Mouse (Mus musculus) cerebellum, adult 9-10 months (tissue): ENCODE measurements around the gene Rbms3.

Source experiments
- DNase-seq: peaks from one replicate; pipeline ENCODE4 v3.0.0; 2022

Rbms3 gene

DNA sequence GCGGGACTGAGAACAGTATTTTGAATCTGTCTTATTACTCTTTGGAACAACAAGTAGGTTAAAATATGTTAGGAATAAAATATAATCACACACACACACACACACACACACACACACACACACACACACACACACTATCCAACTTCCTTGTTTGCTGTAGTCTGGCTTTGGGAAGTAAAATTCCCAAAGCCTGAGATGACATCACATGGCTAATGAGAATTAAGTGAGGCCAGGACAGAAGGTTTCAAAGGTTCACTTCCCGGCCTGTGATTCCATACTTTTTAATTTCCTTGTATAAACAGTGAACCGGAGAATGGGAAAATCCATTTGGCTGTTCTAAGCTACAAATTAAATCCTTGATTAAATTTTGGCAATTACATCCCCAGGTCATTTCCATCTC lies 752.9 kb downstream of the Rbms3 start:
- DNase-seq: no peak

GRCm38 (mm10) chr9:116873976-116874320 lies 755.8 kb downstream of the Rbms3 start:
- DNase-seq: no peak

DNA sequence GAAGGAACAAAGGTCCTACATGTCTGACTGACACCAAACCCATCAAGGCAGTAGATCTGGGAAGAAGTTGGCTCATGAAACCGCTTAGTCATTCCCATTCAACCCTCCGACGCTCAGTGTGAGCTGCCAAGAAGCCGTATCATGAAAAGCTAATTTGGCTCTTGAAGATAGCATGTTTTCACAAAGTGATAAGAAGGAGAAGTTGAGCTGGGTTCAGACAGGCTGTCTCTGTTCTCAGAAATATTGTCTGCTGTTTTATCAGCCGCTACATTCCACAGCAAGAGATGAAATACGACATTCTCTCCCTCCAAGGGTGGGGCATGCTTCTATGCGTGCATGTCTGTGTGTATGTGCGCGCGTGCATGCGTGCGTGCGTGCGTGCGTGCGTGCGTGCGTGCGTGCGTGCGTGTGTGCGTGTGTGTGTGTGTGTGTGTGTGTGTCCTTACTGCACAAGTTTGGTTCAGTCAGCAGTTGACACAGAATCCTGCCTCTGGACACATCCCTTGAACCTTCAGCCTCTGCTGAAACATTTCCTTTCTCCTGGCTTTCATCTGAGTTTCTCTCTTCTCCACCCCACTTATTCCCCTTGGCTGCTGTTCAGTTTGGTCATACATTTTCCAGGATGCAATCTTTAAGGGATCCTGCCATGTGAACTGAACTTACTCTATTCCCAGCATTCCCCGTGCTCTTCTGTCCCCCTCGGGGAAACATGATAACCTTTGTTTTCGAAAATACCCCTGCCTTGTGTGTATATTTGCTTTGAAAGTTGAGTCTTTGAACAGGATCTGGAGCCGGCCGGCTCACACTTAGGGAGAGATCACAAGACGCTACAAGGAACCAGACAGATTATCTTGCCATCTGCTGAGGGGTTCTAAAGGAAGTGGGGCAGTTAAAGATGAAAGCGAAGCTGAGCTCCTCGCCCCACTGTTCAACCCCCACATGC lies 756.4 kb downstream of the Rbms3 start:
- DNase-seq: no peak

DNA sequence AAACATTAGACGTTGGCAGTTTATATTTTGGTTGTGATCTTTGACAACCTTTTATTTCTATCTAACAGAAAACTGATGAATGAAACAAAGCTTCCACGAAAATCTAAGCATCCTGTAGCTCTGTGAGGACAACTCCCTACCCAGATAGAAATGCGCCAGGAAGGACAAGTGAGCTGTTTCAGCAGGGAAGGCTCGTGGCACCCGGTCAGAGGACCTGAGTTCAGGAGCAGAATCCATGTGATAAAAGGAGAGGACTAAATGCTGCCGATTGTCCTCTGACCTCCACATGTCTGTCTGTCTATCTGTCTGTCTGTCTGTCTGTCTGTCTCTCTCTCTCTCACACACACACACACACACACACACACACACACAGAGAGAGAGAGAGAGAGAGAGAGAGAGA lies 757.4 kb downstream of the Rbms3 start:
- no peak for DNase-seq

DNA sequence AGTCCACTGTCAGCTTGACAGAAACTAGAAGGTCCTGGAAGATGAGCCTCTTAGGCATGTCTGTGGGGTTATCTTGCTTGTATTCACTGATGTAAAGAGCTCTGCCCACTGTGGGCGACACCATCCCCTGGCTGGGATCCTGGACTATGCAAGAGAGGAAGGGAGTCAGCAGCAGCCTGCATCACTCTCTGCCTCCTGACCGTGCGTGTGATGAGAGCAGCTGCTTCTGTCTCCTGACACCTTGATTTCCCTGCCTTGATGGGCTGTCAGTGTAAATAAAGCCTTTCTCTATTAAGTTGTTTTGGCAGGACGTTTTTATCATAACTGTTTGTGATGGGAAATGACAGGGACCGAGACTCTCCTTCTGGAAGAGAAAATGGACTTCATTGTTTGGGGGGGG lies 758.1 kb downstream of the Rbms3 start:
- DNase-seq: no peak

- no peak for DNase-seq
Measured at GRCm38 (mm10) chr9:116866060-116866459, 763.7 kb downstream of the Rbms3 start.

DNA sequence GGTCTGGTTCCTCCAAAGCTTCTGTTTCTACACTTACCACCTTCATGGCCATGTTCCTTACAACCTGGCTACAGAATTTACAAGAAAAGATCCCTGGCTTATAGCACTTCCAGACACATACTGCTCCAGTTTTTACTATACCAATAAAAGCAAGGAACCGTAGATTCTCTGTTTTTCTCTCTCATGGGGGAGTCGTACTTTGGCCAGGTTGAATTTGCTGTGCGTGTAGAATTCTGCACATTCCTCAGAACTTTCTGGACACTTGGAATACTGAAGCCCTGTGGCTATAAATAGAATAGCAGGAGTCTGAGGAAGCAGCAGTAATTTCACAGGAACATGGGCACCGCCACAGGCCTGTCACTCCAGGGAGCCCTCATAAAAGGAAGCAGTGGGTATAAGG lies 766.1 kb downstream of the Rbms3 start:
- DNase-seq: no peak

- DNase-seq: no peak
Measured at GRCm38 (mm10) chr9:116862341-116862740, 767.4 kb downstream of the Rbms3 start.

- DNase-seq: no peak
Measured at GRCm38 (mm10) chr9:116857861-116858595, 771.7 kb downstream of the Rbms3 start.

DNA sequence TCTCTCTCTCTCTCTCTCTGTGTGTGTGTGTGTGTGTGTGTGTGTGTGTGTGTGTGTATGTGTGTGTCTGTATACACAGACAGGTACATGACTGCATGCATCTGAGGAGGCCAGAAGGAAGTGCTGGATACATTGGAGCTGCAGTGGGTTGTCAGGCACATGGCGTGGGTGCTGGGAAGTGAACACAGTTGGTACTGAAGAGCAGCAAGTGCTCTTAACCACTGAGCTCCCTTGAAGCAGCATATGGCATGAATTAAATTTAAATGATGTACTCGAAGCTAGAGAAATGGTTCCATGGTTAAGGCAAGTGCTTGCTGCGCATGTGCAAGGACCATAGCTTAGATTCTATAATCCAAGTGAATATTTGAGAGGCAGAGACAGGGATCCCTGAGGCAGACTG lies 772.6 kb downstream of the Rbms3 start:
- DNase-seq: no peak

- no peak for DNase-seq
Measured at GRCm38 (mm10) chr9:116855744-116856143, 774.0 kb downstream of the Rbms3 start.

- DNase-seq: no peak
Measured at GRCm38 (mm10) chr9:116848905-116849304, 780.8 kb downstream of the Rbms3 start.

GRCm38 (mm10) chr9:116848166-116848565 lies 781.5 kb downstream of the Rbms3 start:
- no peak for DNase-seq

GRCm38 (mm10) chr9:116847241-116848135 lies 782.2 kb downstream of the Rbms3 start:
- no peak for DNase-seq

- no peak for DNase-seq
Measured at GRCm38 (mm10) chr9:116834949-116835348, 794.8 kb downstream of the Rbms3 start.

GRCm38 (mm10) chr9:116833677-116834076 lies 796.0 kb downstream of the Rbms3 start:
- no peak for DNase-seq

DNA sequence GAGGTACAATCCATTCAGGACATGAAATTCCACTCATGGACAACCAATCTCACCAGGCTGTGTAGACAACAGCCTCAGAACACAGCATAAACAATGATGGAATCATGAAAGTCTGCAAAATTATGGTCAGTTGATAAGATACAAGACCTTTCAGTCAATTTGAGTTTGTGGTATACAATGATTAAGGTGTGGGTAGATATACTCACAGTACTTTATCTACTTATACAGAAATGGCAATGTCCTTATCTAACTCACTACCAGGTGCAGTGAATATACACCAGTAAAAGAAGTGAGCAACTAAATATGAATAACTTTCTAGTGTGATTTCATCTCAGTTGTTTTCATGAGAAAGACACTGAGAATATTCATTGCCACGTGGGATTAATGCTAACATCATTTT lies 796.9 kb downstream of the Rbms3 start:
- DNase-seq: no peak

GRCm38 (mm10) chr9:116831386-116831785 lies 798.3 kb downstream of the Rbms3 start:
- DNase-seq: no peak

DNA sequence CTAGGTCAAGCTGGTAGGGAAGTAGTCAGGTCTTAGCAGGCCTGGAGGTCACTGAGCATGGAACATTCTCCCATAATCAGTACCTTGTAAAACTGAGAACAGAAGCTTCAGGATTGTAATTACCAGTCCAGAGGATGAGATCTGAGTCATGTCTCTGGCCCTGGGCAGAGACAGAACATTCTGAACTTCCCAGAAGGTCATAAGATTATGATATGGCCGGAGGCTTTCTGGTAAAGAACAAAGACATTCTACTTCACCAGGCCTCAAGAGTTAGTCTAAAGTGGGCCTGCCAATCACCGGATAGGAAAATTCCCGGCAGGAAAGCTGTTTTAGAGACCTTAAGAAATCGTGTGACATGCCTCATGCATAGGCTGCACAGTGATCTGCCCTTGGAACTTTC lies 799.8 kb downstream of the Rbms3 start:
- DNase-seq: no peak

GRCm38 (mm10) chr9:116821601-116822000 lies 808.1 kb downstream of the Rbms3 start:
- DNase-seq: no peak

DNA sequence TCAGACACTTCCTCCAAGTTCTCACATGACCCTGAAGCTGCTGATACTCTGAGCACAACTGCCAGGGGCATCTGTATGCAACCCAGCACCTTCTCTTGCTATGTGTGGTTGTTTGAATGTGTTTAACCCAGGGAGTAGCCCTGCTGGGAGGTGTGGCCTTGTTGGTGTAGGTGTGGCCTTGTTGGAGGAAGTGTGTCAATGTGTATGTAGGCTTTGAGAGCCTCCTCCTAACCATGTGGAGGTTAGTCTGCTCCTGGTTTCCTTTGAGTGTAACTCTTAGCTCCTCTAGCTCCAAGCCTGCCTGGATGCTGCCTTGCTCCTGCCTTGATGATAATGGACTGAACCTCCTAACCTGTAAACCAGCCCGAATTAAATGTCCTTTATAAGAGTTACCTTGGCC lies 812.5 kb downstream of the Rbms3 start:
- no peak for DNase-seq

DNA sequence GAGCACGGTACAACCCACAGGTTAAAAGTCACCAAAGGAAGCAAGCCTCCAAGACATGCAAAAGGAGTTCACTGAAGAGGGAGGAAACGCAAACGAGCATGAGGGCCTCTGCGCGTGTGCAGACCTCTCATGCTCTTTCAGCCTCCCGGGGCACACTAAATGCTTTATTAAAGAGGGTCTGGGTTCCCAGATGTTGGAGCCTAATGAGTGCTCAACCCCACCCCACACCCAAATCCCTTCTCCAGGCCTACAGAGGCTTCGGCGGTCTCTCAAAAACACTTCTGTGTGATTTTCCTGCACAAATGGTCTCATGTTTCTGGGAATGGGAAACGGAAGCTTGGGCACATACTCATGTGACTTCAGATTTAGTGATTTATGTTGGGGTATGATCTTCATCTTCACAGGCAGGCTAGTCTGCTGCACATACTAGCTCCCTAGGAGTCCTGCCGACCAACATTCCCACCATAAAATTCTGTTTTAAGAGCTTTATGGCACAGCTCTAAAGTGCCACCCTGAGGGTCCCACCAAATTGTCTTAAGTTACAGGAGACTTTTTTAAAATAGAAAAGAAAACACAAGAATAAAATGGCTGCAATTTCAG lies 815.1 kb downstream of the Rbms3 start:
- DNase-seq: no peak

DNA sequence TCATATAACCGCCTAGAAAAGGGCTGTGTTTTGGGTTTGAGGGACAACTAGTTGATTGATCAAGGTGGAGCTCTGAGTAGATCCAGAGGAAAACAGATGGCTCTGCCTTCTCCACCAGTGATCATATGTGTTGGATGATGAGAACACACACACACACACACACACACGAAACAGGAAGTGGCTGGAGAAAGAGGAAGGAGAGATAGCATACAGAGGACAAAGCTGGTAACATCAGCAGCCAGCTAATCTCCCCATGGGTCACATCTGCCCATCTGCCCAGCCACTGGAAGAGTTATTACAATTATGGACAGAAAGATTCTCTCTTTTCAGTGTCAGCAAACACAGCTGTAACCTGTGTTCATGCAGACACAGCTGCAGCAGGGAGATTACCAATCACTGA lies 816.3 kb downstream of the Rbms3 start:
- no peak for DNase-seq
